Mouse (Mus musculus) MEL-GATA-1-ER (cell line): ENCODE measurements around the gene Gm10840.
"Not testable (repeated sequence)": the region's sequence is repeated elsewhere in the genome, so short reads cannot be mapped to it uniquely, and the experiment has no call there.

Experiments
- DNase-seq: peaks from one replicate; pipeline ENCODE4 v3.0.0-alpha.2; 2012; ENCODE audit warnings: low read depth; ENCODE audit errors: extremely low read depth

Gene Gm10840

DNA sequence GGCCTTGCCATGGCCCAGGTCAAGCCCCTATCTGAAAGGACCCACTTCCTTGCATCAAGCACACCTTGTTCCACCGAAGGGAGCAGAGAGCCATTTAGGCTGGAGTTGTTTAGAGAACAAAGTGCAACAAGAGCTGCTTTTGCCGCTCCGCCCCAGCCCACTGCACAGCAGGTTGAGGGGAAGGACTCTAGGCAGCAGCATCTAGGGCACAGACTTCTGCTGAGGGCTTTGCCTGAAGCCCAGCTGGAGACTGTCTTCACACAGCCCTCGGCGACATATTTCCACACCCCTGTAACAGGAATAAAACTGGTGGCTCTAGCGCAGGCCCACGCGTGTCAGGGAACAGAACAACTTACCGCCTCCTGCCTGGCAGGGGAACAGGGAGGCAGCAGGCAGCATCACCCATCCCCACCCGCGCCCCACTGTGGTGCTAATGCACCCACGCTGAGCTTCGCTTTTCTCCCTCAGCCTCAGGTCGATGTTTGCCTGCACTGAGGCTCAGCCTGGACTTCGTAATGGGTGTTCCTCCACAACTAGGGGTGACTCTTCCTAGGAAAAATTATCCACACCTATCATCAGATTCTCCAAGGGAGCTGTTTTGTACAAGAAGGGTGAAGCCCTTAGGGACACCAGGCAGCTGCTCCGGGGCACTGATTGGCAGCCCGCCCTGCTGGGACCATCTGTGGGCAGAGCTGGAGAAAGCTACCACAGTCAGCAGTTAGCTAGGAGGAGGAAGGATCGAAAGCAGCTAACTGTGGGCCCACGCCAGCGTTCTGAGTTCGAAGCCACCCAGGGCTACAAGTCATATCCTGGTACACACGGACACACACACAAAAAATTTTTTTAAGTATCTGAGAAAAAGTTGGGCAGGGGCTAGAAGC lies at the start of gene Gm10840, which contains the start of gene Limd2:
Gene Gm10840 (plus strand): TSS at position 10 of the 881 bp plus-strand sequence.
Gene Limd2 (minus strand): TSS at position 20 of the 881 bp plus-strand sequence.
- DNase-seq: no peak

GRCm38 (mm10) chr11:106111688-106112087 lies 49.0 kb upstream of the Gm10840 start:
- DNase-seq: no peak

- no peak for DNase-seq
Measured at GRCm38 (mm10) chr11:106122221-106122620, 38.4 kb upstream of the Gm10840 start.

- DNase-seq: peak; percentile 50
Measured at GRCm38 (mm10) chr11:106122736-106123135, 37.9 kb upstream of the Gm10840 start.

DNA sequence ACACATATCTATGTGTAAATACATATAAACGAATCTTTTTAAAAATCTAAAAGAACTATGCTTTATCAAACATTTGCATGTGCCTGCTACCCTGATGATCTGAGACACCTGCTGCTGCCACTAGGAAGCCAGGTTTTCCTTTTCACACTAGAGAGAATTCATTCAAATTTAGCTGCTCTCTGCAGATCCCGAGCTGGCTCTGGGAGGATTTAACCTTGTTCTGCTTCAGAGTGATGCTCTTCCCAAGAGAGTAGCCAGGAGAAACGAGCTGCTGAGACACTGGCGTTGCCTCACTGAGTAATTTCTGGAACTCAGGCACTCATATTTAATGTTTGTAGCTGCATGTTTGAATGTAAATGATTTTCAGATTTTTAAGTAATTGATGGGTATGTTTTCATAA lies 35.9 kb upstream of the Gm10840 start:
- no peak for DNase-seq

DNA sequence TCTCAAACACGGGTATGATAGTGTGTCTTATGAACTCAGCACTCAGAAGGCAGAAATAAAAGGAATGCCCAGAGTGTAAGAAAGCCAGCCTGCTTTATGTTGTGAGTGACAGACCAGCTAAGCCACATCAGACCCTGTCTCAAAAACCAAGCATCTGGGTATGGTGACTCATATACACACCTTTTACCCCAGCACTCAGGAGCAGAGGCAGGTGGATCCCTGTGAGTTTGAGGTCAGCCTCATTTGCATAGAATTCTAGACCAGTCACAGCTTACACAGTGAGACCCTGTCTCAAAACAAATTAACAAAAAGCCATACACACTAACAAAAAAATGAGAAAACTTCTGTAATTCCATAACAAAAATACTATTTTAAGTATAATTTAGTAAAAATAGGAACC lies 34.8 kb upstream of the Gm10840 start:
- no peak for DNase-seq

GRCm38 (mm10) chr11:106126727-106127373 lies 33.8 kb upstream of the Gm10840 start:
- DNase-seq: not testable (repeated sequence)

DNA sequence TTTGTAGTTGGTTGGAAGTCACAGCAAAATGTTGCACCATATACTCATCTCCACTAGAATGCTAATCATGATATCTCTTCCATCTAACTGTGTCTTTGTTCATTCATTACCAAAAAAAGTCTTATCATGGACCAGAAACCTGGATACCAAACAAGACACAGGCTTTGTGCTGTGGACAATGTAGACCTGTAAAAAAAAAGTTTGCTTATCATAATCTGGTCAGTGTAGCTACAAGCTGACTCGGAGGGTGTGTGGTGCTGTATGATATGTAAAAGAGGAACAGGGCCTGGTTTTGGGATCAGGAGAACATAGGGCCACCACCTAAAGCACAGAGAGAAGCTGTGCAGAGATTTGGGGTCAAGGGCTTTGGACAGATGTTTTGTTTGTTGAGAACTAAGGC lies 31.2 kb upstream of the Gm10840 start:
- peak; percentile 87 for DNase-seq

DNA sequence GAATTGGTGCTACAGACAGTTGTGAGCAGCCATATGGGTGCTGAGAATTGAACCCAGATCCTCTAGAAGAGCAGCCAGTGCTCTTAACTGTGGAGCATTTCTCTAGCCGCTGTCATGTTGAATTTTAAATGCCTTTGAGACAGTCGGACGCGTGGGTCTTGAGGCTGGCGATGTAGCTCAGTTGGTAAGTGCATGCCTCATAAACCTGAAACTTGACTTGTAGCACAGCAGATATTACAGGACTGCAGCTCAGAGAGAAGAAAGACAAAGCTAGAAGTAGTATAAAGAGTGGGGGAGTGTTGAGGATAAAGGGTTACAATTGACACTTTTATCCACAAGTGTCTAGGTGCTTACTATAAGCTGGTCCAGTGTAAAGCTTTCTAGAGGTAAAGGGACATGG lies 28.1 kb upstream of the Gm10840 start:
- DNase-seq: no peak

DNA sequence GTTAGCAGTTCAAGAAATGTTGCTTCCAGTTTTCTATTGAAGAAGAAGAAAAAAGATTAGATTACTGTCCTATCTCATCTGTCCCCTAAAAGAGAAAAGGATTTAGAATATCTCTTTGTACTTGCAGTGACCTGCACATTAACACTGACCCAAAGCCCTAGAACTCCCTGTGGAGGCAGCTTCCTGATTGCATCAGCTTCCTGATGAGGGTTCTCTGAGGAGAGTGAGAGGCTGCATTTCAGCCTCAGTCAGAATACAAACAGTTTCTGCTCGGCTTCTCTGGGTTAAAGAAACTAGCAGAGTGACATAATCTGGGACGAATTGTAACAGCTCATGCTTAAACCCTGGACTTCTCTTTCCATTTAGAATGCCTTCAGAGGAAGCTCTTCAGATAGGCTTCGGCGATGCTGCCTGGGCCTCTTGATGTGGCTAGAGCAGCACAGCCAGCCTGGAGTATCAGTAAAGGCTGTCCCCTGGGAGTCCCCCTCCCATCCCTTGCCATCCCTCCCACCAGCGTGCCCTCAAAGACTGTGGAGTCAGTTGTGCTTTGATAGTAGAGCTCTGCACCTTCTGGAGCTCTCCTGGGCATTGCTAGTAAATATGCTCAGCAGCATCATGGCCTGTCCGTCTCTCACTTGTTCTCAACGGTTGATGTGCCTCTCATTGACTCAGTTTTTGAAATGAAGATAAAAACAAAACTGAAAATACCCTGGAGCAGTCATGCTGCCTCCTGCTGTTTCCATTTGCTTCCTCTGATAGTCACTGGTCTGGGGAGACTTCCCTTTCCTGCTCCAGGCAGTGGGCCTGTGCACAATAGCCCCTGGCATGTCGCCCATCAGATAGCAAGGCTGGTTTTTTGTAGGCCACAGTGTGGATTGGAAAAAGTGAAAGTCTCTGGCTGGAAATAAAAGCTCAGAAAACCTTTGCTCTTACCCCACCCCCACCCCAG lies 25.8 kb upstream of the Gm10840 start:
- peak; percentile 96 for DNase-seq

DNA sequence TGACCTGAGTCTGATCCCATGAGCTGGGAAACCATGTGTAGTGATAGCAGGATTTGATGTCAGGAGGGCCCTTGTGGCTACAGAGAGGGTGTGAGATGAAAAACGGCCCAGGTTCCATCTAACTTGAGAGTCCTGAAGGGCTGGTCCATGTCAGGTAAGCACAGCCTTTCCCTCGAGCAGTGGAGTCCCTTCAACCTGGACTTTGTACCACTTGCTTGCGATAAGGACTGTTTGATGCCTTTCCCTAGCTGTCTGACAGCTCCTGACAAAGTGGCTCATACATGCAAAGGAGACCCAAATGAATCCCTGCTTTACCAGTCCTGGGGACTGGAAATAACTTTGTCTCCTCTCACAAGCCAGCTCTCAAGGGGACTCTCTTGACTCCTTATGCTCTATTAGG lies 9.4 kb upstream of the Gm10840 start:
- no peak for DNase-seq

DNA sequence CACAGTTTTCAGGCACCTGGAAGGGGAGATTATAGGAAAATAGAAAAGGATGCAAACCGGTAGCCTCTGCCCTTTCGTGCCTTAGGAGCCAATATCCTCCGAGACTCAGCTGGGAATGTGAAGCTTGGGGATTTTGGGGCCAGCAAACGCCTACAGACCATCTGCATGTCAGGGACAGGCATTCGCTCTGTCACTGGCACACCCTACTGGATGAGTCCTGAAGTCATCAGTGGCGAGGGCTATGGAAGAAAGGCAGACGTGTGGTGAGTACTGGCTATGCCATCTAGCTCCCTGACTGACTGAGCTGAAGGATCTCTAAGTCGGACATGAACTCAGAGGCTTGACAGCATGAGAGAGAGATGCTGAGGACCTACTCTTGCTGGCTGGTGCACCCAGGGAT lies 8.5 kb upstream of the Gm10840 start:
- no peak for DNase-seq

- no peak for DNase-seq
Measured at GRCm38 (mm10) chr11:106154091-106154490, 6.6 kb upstream of the Gm10840 start.

- DNase-seq: no peak
Measured at GRCm38 (mm10) chr11:106154770-106155169, 5.9 kb upstream of the Gm10840 start.

GRCm38 (mm10) chr11:106155761-106156160 lies 4.9 kb upstream of the Gm10840 start:
- no peak for DNase-seq

DNA sequence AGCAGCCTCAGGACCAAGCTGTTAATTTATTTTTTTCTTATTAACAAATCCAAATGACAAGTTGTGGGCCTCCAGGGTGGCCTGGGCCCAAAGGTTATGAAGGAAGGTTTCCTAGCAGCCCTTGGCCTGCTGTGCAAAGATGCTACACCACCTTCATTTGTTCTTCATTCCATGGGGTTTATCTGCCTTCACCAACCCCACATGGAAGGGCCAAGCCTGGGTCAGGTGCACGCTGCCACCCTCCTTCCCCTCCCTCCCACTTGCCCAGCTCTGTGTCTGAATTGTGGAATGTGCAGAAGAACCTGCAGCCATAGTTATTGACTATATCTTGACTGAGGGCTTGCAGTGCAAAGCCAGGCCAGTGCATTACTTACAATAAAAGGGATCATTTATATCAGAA lies 4.4 kb upstream of the Gm10840 start:
- no peak for DNase-seq

GRCm38 (mm10) chr11:106157154-106157553 lies 3.5 kb upstream of the Gm10840 start:
- no peak for DNase-seq

DNA sequence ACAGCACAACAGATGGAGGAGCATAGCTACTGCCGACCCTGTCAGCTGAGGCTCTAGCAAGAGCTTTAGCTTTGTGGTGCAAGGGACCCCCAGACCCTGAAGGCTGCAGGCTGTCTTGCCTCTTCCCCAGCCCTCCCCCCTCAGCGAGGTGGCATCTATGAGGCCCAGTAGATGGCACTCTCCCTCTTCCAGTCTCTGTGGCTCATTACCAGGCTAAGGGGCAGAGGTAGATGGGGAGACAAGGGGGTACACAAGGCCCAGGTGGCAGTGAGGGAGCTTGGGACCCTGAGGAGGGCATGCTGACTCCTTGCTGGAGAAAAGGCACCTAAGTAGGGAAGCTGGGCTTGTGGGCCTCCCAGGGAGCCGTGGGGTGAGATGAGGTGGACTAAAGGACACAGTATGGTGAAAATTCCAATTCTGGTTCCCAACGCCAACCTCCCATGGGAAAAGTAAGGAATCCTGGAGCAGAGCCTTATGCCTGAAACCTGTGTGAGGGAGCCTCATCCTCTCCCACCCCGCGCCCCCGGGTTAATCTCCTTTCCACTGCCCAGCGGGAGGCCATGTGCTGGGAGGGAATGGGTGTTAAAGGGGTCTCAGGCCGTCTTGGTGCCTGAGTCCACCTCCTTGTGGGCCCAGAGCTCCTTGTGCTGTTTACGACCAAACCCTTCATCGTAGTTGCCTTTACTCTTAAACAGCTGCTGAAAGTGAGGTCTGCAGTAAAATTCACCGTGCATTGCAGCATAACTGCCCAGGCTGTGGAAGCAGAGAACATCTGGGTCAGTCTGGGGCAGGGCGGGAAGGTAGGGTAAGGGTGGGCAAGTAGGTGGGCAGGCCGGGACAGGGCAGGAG lies 2.3 kb upstream of the Gm10840 start:
- DNase-seq: no peak

- DNase-seq: no peak
Measured at GRCm38 (mm10) chr11:106158930-106159215, 1.8 kb upstream of the Gm10840 start.

DNA sequence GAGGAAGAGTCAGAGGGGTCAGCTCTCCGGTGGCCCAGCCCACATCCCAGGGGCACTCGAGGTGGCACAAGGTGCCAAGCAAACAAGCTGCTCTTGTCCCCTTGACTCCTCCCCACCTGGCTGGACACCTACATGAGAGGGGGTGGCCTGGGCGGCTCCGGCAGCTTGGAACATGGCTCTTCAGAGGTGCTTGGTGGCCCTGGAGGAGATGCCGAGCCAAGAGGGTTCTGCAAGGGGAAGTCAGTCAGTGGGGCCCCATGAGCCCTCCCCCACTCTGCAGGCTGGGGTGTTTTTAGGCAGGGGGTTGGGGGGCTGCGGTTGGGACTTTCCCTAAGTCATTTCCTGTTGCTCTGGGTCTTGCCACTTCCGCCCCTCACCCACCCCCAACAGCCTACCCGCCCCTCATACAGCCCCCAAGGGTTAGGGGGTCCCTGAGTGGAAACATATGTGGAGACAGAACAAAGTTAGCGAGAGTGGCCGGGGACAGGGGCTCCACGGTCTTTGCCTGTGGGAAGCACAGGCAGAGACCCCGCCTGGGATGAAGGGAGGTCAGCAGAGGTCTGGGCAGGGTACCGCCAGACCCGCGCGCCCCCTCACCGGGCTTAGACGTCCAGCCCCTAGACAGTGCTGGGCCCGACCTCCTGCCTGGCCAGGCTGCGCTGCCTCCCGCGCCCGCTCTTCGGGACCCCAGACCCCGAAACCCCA lies 1.3 kb upstream of the Gm10840 start:
- DNase-seq: peak; percentile 49
